Mouse (Mus musculus): ENCODE data around the gene Hypm. TPM values are rescaled to one million over a fixed set of nuclear protein-coding genes. Genes with fewer than 3 reads are reported as not detected.

Gene Hypm
- total RNA-seq (2021) = not detected

GRCm38 (mm10) chrX:9846628-9847027 lies at the start of gene Hypm:
Gene Hypm, plus strand, starts transcription at chrX:9846928.
- DNase-seq = no peak

- DNase-seq = no peak
Observed at GRCm38 (mm10) chrX:9810101-9810500, 36.6 kb upstream of the Hypm start.

GRCm38 (mm10) chrX:9812469-9812868 lies 34.3 kb upstream of the Hypm start:
- no peak for DNase-seq

DNA sequence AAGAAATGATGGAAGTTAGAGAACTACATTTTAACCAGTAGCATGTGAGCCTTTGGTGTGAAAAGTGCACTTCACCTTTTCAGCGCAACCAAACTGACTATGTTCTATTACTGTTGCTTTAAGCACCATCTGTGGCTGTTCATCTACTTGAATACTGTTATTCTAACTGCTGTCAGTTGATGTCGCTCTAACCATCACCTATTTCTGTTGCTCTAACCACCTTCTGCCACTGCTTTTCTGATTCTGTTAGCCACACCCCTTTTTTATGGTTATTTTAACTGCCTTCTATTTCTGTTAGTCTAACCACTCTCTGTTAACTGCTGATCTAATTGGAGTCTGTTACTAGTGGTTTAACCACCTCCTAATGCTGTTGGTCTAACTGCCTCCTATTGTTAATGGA lies 11.9 kb upstream of the Hypm start:
- no peak for DNase-seq

- DNase-seq = no peak
Observed at GRCm38 (mm10) chrX:9849403-9849802, 2.7 kb downstream of the Hypm start, which contains the start of gene H2al3. Gene H2al3, plus strand, starts transcription at chrX:9849703.

GRCm38 (mm10) chrX:9861859-9862258 lies 15.1 kb downstream of the Hypm start:
- DNase-seq = no peak

DNA sequence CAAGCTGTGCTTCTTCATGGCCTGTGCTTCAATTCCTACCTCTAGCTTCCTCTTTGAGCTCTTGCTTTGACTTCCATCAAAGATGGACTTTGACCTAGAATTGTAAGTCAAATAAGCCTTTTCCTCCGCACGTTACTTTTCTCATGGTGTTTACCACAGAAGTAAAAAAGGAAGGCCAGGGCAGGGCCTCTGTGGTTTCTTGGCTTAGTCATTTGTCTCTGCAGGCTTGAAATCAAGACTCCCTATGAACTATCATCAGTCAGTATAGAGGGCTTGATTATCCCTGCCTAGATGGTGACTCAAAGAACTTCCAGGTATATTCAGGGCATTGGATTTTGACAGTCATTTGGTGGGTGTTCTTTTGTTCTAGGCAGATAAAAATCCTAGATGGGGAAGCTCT lies 28.8 kb downstream of the Hypm start:
- no peak for DNase-seq

GRCm38 (mm10) chrX:9885322-9885721 lies 38.6 kb downstream of the Hypm start, which contains the start of gene Sytl5:
Gene Sytl5, plus strand, starts transcription at chrX:9885622.
- no peak for DNase-seq

Other genes starting within 250 kb of the Hypm start
- gene Dynlt3, start 183.9 kb upstream of the Hypm start, total RNA-seq (2021) = 100 to 1,000 TPM; 122 to 124 TPM
- not detected for gene H2al3, start 2.8 kb downstream of the Hypm start, total RNA-seq (2021)
- 1 to 10 TPM; 5.2 to 5.4 TPM for gene Sytl5, start 38.7 kb downstream of the Hypm start, total RNA-seq (2021)

Data from layer of hippocampus, postnatal 36 days (tissue).